Mouse (Mus musculus): Measurements from ENCODE around the gene Cmklr1. TPM values are rescaled to one million over a fixed set of nuclear protein-coding genes. Genes with fewer than 3 reads are reported as not detected.

Cmklr1 gene
- polyA plus RNA-seq, 1 experiment = not detected

DNA sequence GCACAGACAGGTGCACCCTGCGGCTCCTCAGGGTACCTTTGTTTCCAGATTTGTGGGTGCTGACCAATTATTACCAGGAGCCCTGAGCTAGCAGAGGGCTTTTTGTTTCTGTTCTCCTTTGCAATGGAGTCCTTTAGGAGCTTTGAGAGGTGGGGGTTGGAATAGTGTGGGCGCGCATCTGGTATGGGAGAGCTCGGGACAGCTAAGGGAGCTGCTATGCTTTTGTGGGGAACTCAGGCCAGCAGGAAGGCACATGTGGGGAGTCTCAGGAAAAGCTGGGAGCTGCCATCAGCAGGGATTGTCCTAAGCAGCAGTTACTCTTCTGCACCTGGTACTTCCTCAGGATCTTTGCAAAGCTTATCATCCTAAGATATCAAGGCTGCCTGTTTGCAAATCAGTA, 71.1 kb downstream of the Cmklr1 start:
- TF ChIP-seq GATA1 (IDR thresholded peaks at IDR 0.05; ENCODE audit: low read length) = no peak
- TF ChIP-seq TAL1 (IDR thresholded peaks at IDR 0.05; ENCODE audit: low read length) = no peak
- Histone ChIP-seq H3K4me1 (ENCODE audit: control insufficient read depth) (no peaks in the 10 kb centered on the region; the same call in 1 of the 2 replicates), H3K4me3 (replicated peaks) (no peak overlapping the region), H3K9me3 (ENCODE audit: control insufficient read depth, low read length) (no peaks in the 10 kb centered on the region), H3K36me3 (ENCODE audit: control insufficient read depth) (no peaks in the 10 kb centered on the region), H3K27me3 (ENCODE audit: control insufficient read depth) (no peaks in the 10 kb centered on the region)

DNA sequence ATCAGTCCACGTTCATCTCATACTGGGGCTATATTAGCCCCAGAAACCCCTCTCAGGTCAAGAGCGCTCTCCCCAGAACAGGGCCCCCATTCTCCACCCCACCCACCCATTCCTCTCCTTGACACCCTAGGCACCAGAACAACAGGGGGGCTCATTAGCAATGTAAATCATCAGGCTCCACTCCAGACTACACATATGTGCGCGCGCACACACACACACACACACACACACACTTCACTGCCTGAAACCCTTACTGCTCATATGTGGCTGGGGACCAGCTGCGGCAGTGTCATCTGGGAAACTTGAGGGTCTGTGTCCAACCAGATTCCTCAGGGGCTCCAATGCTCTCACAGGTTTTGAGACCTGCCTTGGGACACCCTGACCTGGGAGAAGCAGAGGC, 71.8 kb downstream of the Cmklr1 start:
- no peak overlapping the region for H3K4me3 ChIP-seq (replicated peaks)
- no peaks in the 10 kb centered on the region for H3K27me3 ChIP-seq (ENCODE audit: control insufficient read depth)
- H3K4me1 ChIP-seq (ENCODE audit: control insufficient read depth) = no peaks in the 10 kb centered on the region; the same call in 1 of the 2 replicates
- H3K9me3 ChIP-seq (ENCODE audit: control insufficient read depth, low read length) = no peaks in the 10 kb centered on the region
- H3K36me3 ChIP-seq (ENCODE audit: control insufficient read depth) = no peaks in the 10 kb centered on the region
- TF ChIP-seq TAL1 (IDR thresholded peaks at IDR 0.05; ENCODE audit: low read length) = no peak
- no peak for TF ChIP-seq GATA1 (IDR thresholded peaks at IDR 0.05; ENCODE audit: low read length)

- TF ChIP-seq GATA1 (IDR thresholded peaks at IDR 0.05; ENCODE audit: low read length) = no peak
- TF ChIP-seq TAL1 (IDR thresholded peaks at IDR 0.05; ENCODE audit: low read length) = no peak
- Histone ChIP-seq H3K4me1 (ENCODE audit: control insufficient read depth) (no peaks in the 10 kb centered on the region; the same call in 1 of the 2 replicates), H3K36me3 (ENCODE audit: control insufficient read depth) (no peaks in the 10 kb centered on the region), H3K9me3 (ENCODE audit: control insufficient read depth, low read length) (no peaks in the 10 kb centered on the region), H3K27me3 (ENCODE audit: control insufficient read depth) (no peaks in the 10 kb centered on the region), H3K4me3 (replicated peaks) (no peak overlapping the region)
Observed at GRCm38 (mm10) chr5:113577555-113577954, 72.7 kb downstream of the Cmklr1 start.

- no peak for TF ChIP-seq GATA1 (IDR thresholded peaks at IDR 0.05; ENCODE audit: low read length)
- no peak for TF ChIP-seq TAL1 (IDR thresholded peaks at IDR 0.05; ENCODE audit: low read length)
- Histone ChIP-seq H3K27me3 (ENCODE audit: control insufficient read depth) (no peaks in the 10 kb centered on the region), H3K9me3 (ENCODE audit: control insufficient read depth, low read length) (peaks cover 3% of the 10 kb centered on the region; the same call in 1 of the 2 replicates), H3K4me3 (replicated peaks) (no peak overlapping the region), H3K36me3 (ENCODE audit: control insufficient read depth) (no peaks in the 10 kb centered on the region), H3K4me1 (ENCODE audit: control insufficient read depth) (no peaks in the 10 kb centered on the region)
Observed at GRCm38 (mm10) chr5:113570056-113570717, 80.0 kb downstream of the Cmklr1 start.

GRCm38 (mm10) chr5:113565858-113566257, 84.4 kb downstream of the Cmklr1 start:
- Histone ChIP-seq H3K36me3 (ENCODE audit: control insufficient read depth) (no peaks in the 10 kb centered on the region), H3K9me3 (ENCODE audit: control insufficient read depth, low read length) (peaks cover 3% of the 10 kb centered on the region; the same call in 1 of the 2 replicates), H3K4me3 (replicated peaks) (no peak overlapping the region), H3K4me1 (ENCODE audit: control insufficient read depth) (no peaks in the 10 kb centered on the region), H3K27me3 (ENCODE audit: control insufficient read depth) (no peaks in the 10 kb centered on the region)
- TF ChIP-seq GATA1 (IDR thresholded peaks at IDR 0.05; ENCODE audit: low read length) = no peak
- no peak for TF ChIP-seq TAL1 (IDR thresholded peaks at IDR 0.05; ENCODE audit: low read length)

DNA sequence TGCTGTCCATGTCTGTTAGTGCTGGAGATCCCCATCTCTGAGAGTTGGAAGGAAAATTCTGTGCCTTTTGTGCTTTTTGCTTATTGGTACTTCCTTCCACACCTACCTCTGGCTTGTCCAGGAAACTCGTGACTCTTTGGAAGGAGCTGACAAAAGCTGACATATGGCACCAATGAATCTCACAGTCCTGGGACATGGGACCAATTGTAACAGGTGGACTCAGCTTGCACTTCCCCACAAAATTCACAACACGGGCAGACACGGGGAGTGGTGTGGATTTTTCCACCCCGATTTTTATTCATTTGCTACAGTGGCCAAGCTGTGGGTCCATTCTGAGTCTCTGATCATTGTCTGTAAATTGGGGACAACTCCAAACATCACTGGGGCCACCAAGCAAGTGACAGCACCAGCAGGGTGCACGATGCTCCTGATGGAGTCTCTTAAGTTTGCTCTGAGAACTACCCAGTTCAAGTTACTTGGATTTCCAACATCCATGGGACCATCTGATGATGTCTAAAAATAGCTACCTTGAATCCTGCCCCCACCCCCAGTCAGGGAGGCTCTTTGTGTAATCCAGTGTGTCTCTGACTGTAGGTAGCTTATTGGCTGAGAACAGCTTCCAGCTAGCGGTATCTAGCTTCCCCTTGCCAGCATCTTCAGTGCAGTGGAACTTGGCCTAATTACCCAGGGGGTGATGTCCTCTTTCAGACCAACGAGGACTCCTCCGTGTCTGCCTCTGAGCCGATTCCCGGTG, 84.9 kb downstream of the Cmklr1 start:
- no peaks in the 10 kb centered on the region for H3K27me3 ChIP-seq (ENCODE audit: control insufficient read depth)
- peaks cover 2% of the 10 kb centered on the region; the same call in 1 of the 2 replicates for H3K9me3 ChIP-seq (ENCODE audit: control insufficient read depth, low read length)
- no peaks in the 10 kb centered on the region for H3K36me3 ChIP-seq (ENCODE audit: control insufficient read depth)
- TF ChIP-seq TAL1 (IDR thresholded peaks at IDR 0.05; ENCODE audit: low read length) = no peak
- no peak for TF ChIP-seq GATA1 (IDR thresholded peaks at IDR 0.05; ENCODE audit: low read length)
- H3K4me3 ChIP-seq (replicated peaks) = no peak overlapping the region
- no peaks in the 10 kb centered on the region for H3K4me1 ChIP-seq (ENCODE audit: control insufficient read depth)

DNA sequence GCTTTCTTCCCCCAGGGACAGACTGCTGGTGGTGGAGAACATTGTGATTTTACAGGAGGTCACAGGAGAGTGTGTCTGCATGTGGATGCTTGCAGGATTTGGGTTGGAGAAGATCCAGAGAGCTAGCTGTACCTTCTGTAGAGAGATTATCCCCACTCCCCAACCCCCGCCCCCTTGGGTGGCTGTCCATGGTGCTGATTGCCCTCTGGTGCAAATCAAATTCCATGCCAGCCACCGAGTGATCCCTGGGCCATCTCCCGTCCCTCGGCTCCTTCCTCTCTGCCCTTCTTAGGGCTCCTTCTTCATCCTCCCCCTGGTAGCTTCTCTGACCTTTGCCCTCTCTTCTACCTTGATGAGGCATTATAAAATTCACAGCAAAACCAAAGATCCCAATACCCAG, 85.8 kb downstream of the Cmklr1 start:
- Histone ChIP-seq H3K4me1 (ENCODE audit: control insufficient read depth) (no peaks in the 10 kb centered on the region), H3K27me3 (ENCODE audit: control insufficient read depth) (no peaks in the 10 kb centered on the region), H3K36me3 (ENCODE audit: control insufficient read depth) (no peaks in the 10 kb centered on the region), H3K9me3 (ENCODE audit: control insufficient read depth, low read length) (no peaks in the 10 kb centered on the region), H3K4me3 (replicated peaks) (no peak overlapping the region)
- TF ChIP-seq TAL1 (IDR thresholded peaks at IDR 0.05; ENCODE audit: low read length) = no peak
- TF ChIP-seq GATA1 (IDR thresholded peaks at IDR 0.05; ENCODE audit: low read length) = no peak

Other genes starting within 250 kb of the Cmklr1 start
- not detected in 2 replicates for gene Wscd2, start 160.1 kb downstream of the Cmklr1 start, polyA plus RNA-seq (2012)
- not detected in 2 replicates for gene 1700069L16Rik, start 74.3 kb upstream of the Cmklr1 start, polyA plus RNA-seq (2012)
- 0.13 and 0.17 TPM in 2 replicates for gene Ficd, start 85.4 kb upstream of the Cmklr1 start, polyA plus RNA-seq (2012)
- 2.2 and 3.0 TPM in 2 replicates for gene Sart3, start 122.1 kb upstream of the Cmklr1 start, polyA plus RNA-seq (2012)
- gene Iscu, start 122.3 kb upstream of the Cmklr1 start, polyA plus RNA-seq (2012) = 16.5 and 25.3 TPM in 2 replicates
- gene Tmem119, start 150.1 kb upstream of the Cmklr1 start, polyA plus RNA-seq (2012) = 0.03 TPM in 2 replicates
- gene Selplg, start 182.2 kb upstream of the Cmklr1 start, polyA plus RNA-seq (2012) = 1.1 and 1.4 TPM in 2 replicates

Measured in erythroblast, embryonic 14.5 days (primary cell).